Mouse (Mus musculus): Measurements from ENCODE around the gene Crocc.

Gene Crocc

GRCm38 (mm10) chr4:140983442-140983841, 76.9 kb downstream of the Crocc start:
- no peak for DNase-seq

DNA sequence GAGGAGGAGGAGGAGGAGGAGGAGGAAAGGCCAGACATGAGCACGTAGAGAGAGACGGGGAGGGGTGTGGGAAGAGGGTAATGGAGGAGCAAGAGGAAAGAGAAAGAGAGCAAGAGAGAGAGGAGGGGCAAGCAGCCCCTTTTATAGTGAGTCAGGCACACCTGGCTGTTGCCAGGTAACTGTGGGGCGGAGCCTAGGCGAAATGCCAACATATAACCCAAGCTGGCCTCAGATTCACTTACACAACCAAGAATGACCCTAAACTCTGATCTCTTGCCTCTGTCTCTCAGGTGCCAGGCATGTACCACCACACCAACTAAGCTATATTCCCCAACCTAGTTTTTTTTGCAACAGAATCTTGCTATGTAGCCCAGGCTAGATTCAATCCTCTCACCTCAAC, 77.5 kb downstream of the Crocc start:
- no peak for DNase-seq

- no peak for DNase-seq
Observed at GRCm38 (mm10) chr4:140981605-140982004, 78.7 kb downstream of the Crocc start.

DNA sequence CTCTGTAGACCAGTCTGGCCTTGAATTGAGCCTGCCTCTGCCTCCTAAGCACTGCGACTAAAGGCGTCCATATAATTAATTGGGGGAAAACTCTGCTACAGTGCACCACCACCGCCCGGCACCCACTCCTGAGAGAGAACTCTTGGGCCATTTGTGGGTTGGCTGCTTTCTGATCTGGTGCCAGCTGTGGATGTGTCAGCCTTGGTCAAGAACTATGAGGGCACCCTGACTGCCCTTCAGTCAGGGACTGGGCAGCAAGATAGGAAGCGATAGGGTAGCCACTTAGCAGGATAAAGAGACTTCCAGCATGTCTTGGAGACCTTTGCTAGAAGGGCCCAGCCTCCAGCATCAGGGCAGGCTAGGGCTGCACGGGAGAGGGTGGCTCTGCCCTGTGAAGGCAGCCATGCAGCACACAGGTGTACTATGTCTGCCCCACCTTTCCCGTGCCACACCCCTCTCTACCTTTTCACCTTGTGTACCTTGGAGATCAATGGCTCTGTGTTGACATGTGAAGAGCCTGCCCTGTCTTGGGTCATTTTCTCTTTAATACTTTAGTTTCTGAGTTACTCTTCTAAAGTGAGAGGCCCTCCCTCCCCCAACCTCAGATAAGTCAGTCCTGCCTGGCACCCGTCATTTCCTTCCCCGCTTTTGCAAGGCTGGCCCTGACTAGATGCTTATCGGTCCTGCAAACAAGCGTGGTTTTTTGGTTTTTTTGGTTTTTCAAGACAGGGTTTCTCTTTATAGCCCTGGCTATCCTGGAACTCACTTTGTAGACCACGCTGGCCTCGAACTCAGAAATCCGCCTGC, 82.3 kb downstream of the Crocc start:
- no peak for DNase-seq

- no peak for DNase-seq
Observed at GRCm38 (mm10) chr4:140977278-140977677, 83.1 kb downstream of the Crocc start.

DNA sequence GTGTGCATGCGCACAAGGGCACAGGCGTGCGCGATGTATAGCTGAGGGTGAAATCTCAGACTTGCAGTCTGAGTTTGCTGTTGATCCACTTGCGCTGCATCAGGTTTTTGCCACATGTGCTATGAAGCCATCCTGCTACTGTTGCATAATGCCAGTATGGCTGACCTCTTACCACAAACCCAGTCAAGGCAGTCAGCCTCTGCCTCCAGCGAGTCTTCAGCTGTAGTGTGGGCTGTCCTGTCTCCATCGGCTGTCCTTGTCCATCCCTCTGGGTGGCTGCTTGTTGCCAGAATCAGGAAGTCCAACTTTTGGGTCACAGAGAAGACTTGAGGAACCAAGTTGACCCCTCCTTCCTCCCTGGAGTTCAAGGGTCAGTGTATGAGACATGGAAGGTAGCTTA, 85.0 kb downstream of the Crocc start:
- DNase-seq = no peak

GRCm38 (mm10) chr4:140974408-140974807, 85.9 kb downstream of the Crocc start:
- DNase-seq = no peak

DNA sequence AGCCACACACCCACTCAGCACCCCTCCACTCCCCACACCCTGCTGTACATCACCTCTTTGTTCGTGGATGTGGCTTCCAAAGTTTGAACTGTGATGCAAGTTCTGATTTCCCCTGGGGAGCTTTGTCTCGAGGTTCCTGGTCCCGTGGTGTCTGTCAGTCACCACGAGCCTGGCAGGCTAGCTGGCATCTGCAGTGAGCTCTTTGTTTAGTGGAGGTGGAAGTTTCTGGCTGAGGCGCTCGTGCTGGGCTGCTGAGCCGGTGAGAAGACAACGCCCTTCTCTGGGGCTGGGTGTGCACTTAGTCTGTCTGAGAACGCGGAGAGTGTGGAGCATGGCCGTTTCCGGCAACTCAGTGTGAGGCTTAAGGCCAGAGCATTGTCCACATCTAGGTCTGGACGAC, 88.7 kb downstream of the Crocc start:
- no peak for DNase-seq

- no peak for DNase-seq
Observed at GRCm38 (mm10) chr4:140967386-140968159, 92.8 kb downstream of the Crocc start.

Measured in cerebellum, adult 18-20 months (tissue).